Mouse (Mus musculus) lung, postnatal 0 days (tissue): ENCODE results near the gene Psmc2.

Experiments used
- CTCF ChIP-seq: IDR thresholded peaks from 2 replicates; pipeline ENCODE4 v1.5.1; 2016; ENCODE audit warnings: antibody characterized with exemption, mild to moderate bottlenecking
- EP300 ChIP-seq: IDR thresholded peaks from 2 replicates; pipeline ENCODE4 v1.6.1; 2016; ENCODE audit warnings: antibody characterized with exemption, mild to moderate bottlenecking, control low read depth

DNA sequence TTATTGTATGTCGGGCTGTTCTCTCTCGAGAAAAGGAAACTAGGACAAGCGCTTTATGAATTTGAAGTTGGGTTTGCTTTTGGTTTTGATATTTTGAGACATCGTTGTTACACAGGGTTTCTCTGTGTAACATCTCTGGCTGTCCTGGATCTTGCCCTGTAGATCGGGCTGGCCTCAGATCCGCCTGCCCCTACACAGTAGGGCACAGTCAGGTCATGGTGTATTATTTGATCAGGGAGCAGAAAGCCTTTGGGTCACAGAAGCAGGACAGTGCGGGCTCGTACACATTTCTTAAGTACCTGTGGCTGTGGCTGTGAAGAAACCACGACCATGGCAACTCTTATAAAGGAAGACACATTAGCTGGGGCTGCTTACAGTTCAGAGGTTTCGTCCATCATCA is 47.5 kb upstream of the Psmc2 start:
- TF ChIP-seq CTCF = no peak
- no peak for TF ChIP-seq EP300
